Mouse (Mus musculus): ENCODE data around the gene Pitpnm2.
A peak's percentile ranks its signal among the peaks of the same experiment; 100 is the strongest.

Pitpnm2 gene

DNA sequence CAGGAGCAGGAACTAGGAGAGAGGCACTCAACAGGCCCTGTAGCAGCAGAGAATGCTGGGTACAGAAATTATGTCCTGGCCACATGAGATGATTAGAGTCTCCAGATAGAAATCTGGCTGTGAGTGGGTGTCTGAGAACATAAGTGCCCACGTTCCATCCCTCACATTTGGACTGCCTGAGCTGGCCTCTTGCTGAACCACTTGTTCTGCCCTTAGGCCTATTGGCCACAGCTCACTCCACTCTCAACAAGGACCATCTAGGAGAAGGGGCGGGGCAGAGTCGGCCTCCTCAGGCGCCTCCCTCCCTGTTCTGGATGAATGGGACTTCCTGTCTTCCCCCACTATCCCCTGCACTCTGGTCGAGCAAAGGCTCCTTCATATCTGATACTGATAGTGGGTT, 100.5 kb downstream of the Pitpnm2 start:
- no peak for DNase-seq (ENCODE audit: low read depth, low spot score)

DNA sequence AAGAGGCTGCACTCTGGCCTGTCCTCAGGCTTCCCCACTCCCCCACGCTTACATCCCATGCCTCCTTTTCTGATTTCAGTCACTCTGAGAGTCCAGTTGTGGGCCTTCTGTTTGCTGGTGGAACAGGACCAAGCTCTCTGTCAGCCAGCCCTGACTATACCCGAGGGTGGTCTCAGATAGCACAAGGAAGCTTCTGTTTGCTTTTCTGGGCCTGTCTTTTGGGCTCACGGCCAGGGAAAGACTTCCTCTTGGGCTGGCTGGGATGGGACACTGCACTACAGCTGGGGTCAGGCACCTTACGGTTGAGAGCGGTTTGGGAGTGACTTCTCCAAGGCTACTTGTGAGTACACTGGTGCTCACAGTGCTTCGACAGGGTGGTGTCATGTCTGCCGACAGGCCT, 111.5 kb downstream of the Pitpnm2 start:
- DNase-seq (ENCODE audit: low read depth, low spot score) = no peak

DNA sequence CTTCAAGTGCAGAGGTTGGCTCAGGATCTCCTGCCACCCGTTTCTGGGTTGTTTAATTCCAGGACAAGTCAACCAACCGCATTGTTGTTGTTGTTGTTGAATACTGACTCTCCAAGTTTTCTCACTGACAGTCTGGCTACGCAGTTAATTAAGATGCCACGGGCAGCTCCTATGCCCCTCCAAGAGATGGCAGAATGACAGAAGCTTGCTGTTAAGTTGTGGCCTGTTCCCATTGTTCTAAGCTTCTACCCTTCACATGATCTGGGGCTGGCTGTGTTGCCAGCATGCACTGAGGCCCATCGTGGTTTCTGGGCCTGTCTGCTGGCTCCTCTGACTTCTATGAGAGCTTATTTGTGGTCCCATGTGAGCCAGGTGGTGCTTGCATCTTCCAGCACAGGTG, 115.3 kb downstream of the Pitpnm2 start:
- DNase-seq (ENCODE audit: low read depth, low spot score) = no peak

DNA sequence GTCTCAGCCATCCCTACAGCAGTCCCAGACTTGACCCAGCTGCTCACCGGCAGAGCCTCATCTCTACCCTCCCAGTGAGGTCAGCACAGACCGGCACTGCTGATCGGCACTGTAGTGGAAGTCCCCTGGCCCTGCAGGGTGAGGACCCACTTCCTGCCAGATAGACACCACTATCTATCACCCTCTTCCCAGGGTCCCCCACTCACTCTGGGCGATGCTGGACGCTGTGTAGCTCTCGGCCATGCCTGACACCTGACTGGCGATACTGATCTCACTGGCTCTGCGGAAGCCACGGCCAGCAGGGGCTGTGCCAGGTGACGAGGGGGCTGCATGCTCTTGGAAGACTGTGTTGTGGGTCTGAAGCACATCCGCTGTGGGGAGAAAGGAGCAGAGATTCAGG, 124.5 kb downstream of the Pitpnm2 start:
- no peak for DNase-seq (ENCODE audit: low read depth, low spot score)

DNA sequence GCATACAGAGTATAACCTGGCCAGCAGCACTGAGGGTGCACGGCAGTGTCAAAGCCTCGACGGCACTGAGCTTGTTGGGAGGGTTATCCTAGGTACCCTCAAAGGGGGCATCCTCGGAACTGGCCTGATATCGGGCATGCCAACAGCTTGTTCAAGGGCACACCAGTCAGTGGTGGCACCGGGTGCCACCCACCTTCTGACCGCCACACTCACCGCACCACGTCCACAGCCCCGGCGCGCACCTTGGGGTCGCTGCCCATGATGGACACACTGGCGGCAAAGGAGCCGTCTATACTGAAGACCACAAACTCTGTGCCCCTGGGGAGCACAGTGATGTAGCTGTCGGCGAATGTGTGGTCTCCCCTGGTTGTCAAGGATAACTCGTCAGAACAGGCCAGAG, 127.2 kb downstream of the Pitpnm2 start:
- DNase-seq (ENCODE audit: low read depth, low spot score) = no peak

DNA sequence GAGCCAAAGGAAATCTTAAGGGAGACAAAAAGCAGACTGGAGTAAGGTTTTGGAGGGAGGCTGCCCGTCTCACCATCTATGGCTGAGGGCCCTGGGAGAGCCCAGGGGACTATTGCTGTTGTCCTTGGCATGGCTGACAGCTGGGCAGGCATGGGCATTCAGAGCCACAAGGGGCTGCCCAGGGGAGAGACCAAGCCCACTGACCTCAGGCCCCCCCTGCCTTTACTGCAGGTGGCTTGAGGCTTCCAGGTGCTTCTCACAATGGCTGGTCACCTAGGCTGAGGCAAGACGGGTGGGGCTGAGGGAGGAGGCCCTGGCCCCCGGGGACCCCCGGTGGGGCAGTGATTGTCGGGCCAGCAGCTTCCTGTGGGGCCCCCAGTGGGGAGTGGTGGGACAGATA, 130.4 kb downstream of the Pitpnm2 start:
- no peak for DNase-seq (ENCODE audit: low read depth, low spot score)

DNA sequence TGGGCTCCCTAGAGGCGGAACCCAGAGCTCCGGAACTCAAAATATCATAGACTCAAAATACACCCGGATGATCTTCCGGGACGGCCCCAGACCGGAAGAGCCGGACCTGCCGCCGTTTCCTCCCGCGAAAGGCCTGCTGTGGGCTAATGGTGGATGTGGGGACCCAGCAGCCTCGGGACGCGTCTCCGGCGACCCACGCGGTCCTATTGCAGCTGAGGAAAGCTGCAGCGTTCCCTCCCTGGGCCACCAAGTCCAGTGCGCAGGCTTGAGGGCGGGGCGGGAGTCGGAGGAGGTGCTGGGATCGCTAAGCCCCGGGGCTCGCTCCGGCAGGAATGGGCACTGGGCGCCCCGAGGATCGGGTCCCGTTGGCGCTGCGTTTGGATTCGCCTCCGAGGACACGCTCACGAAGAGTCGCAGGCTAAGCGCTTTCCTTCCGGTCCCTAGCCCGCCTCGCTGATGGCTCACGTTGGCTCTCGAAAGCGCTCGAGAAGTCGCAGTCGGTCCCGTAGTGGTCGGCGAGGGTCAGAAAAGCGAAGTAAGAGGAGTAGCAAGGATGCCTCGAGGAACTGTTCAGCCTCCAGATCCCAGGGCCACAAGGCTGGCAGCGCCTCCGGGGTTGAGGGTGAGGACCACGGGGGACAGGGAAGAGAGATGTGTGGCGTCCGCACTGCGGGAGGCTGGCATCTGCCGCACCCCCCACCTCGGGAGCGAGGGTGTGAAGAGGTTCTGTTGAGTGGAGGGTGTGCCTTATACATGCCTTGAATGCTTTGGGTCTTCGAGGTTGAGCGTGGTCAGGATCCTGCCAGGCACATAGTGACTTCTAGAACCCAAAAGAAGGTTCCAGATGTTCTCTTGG, 133.3 kb downstream of the Pitpnm2 start, which contains the start of gene Arl6ip4:
Gene Arl6ip4, plus strand, starts transcription at position 100 of the 856 bp plus-strand sequence.
- peak; percentile 77 for DNase-seq (ENCODE audit: low read depth, low spot score)

DNA sequence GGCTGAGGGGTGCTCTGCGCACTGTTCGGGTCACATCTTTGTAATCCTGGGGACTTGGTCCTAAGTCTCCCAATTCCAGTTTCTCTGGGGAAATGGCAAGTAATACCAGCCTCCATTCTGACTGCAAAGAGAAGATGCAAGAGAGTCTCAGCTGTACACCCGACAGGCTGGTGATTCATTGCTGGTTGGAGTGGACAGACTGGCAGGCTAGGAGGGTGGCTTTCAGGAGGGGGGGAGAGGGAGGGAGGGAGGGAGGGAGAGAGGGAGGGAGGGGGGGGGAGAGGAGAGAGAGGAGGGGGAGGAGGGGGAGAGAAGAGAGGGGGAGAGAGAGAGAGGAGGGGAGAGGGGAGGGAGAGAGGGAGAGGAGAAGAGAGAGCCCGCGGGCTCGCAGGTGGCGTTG, 134.0 kb downstream of the Pitpnm2 start:
- no peak for DNase-seq (ENCODE audit: low read depth, low spot score)

DNA sequence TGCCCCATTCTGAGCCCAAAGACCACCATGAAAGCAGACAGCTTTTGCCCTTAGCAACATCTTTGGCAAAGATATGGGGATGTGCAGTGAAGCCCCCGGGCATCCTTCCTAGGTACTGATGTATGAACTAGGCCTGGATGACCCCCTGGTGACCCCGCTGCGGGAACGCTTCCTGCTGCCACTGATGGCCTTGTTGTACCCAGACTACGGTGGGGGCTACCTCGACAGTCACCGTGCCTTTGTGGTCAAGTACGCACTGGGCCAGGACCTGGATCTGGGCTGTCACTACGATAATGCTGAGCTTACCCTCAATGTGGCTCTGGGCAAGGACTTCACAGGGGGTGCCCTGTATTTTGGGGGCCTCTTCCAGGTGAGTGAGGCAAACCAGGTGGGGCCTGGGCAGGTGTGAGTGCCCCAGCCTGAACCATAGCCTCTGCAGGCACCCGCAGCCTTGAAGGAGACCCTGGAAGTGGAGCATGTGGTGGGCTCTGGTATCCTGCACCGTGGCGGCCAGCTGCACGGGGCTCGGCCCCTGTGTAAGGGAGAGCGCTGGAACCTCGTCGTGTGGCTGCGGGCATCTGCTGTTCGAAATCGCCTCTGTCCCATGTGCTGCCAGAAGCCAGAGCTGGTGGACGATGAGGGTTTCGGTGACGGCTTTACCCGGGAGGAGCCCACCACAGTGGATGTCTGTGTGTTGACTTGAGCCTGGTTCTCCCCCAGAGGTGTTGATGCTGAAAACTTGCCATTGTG, 135.1 kb downstream of the Pitpnm2 start:
- DNase-seq (ENCODE audit: low read depth, low spot score) = no peak

DNA sequence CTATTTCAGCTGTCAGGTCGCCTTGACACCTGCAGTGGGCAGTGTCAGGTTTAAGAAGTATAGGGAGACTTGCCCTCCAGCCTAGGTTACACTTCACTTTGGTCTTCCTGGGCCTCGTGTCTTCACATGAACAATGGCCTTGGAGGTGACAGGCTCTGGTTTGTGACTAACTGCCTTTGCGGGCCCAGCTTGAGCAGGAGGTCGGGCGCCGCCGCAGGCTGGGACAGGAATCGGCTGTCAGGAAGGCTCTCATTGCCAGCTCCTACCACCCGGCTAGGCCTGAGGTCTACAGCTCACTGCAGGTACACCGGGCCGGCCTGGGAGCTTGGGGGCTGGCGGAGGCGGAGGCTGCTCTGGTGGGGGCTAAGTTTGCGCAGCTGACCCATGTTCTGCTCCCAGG, 136.5 kb downstream of the Pitpnm2 start:
- no peak for DNase-seq (ENCODE audit: low read depth, low spot score)

DNA sequence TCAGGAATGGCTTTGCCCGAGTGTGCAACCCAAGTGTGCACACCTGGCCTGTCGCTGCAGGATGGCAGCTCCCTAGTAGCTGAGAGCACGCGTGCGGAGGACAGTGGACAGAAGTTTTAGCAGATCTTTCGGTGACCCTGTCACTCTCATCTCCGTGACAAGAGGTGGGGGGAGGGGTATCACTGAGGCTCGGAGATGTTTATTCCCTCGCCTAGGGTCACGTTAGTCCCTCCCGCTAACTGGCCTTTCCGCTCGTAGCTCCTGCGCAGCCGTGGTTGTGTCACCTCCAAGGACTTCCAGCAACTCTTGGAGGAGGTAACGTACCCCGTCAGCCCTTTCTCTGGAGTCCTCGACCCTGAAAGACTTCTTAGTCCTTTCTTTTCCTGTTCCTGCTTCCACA, 137.0 kb downstream of the Pitpnm2 start:
- peak; percentile 20 for DNase-seq (ENCODE audit: low read depth, low spot score)

DNA sequence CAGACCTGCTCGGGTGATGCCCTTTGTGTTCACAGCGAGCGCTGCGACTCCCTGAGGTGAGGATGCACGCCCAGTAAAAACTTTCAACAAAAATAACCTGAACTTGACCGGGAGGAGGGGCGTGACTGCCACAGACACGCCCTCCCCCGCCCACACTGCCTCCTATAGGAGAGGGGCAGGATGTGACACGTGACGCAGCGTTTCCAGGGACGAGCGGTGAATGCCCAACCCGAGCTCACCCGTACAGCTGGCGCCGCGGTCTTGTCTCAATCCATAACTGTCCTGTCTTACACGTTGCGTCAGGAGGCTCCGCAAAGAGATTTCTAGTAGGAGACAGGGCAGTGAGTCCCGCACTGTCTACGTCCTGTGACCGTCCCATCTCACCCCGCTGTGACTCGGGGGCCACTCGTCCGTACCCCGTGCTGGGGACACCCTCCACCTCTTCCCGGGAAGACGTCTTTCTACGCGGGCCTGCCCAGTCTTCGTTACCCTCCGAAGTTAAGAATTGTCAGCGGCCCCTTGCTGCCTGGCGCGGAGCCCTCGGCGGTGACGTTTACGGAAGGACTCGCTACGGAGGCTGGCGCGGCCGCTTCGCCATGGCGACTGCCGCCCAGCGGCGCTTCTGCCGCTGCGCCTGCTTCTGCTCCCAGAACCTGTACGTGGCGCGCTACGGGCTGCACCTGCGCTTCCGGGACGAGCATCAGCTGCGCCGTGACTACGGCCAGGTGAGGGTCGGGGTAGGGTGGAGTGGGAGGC, 137.6 kb downstream of the Pitpnm2 start, which contains the start of gene Ogfod2:
Gene Ogfod2, plus strand, starts transcription at position 556 of the 756 bp plus-strand sequence.
- DNase-seq (ENCODE audit: low read depth, low spot score) = peak; percentile 94

DNA sequence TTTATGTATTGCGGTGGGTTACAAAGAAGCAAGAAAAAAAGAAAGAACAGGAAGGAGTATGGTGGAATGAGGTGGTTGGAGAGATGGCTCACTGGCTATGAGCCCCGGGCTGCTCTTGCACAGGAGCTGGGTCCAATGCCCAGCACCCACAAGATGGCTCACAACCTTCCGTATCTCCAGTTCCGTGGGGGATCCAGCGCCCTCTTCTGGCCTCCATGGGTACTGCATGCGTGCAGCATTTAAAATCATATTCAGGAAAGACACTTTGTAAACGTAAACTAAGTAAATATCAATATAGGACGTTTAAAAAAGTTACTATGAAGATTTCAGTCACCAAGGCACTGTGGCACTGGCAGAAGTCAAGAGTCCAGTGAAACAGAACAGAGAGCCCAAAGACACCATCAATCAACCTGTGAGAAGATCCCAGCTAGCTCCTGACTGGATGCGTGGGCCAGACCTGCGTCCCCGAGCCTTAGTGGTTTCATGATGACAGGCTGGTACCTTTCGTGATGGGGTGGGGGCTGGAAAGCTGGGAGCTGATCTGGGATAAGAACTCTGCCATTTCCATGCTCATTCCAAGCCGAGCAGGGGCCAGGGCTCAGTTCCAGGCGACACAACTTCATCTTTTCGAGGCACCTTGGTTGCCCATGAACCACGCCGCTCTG, 138.4 kb downstream of the Pitpnm2 start:
- DNase-seq (ENCODE audit: low read depth, low spot score) = peak; percentile 17

DNA sequence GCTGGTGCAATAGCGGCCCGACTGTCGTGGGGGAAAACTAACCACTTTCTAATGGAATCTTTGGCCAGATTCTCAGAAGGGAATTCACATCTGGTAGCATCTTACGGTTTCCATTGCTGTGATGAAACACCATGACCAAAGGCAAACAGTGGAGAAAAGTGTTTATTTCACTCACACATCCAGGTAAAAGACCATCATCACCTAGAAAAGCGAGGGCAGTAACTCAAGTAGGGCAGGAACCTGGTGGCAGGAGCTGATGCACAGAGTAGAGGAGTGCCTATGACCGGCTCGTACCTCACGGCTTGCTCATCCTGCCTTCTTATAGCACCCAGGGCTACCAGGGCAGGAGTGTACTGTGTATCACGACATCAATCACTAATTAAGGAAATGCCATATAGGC, 146.0 kb downstream of the Pitpnm2 start:
- DNase-seq (ENCODE audit: low read depth, low spot score) = no peak

DNA sequence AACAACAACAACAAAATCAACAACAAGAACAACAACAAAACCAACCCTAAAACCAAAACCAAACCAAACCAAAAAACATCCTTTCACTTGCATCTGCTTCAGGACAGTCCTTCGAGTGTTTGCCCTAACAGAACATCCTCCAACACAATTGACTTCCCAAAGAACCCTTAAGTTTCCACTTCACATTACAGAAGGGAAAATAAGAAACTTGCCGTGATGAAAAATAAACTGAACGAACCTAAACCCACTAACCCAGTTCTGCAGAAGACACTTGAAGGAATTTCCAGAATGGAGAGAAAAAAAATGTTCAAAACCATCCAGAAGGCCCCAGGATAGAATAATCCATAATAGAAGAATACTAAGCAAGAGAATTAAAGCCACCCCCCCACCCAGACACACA, 146.5 kb downstream of the Pitpnm2 start:
- no peak for DNase-seq (ENCODE audit: low read depth, low spot score)

DNA sequence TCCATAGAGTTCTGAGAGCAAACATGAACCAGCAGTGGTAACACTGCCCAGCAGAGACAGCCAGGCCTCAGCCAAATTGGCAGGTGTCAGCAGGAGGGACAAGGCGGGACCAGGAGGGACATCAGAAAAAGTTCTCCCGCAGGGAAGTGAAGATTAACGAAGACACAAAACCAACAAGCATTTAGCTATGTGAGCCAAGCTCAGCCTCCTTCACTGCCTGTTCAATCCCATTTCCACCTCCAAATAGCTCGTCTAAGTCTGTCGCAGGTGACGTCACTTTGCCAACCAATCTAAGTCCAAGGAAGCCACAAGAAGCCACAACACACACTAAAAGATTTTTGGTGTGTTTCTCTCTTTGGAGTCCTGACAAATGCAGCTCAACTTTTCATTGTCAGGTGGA, 147.2 kb downstream of the Pitpnm2 start:
- no peak for DNase-seq (ENCODE audit: low read depth, low spot score)

DNA sequence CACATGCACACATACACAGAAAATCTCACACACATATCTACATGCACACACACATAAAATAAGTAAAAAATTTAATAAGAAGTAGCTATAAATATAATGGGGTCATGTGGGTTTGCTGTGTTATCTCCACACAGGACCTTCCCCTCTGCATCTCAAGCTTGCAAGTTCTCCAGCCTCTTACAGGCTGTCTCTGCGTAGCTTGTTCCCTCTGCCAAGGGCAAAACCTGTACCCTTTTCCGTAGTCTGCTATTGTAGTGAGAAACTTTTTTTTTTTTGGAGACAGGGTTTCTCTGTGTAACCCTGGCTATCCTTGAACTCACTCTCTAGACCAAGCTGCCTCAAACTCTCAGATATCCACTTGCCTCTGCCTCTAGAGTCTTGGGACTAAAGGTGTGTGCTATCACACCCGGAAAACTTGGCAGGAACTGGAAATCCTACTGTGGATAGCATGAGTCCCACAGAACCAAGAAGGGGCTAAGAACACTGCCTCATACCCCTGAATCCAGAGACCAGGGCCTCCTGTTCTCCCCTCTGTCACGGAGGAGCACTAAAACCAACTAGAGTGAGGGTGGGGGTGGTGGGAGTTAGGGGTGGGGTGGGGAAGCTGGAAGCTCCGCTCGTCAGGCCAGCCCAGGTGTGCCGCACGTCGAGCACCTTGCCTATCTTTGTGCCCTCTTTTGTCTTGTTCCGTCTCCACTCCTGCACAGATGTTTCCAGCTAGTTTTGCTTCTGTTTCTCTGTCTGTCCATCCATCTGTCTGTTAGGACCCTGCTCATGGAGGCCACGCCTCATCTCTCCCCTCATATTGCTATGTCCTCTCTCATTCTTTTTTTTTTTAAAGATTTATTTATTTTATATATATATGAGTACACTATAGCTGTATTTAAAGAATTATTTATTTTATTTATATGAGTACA, 149.2 kb downstream of the Pitpnm2 start:
- no peak for DNase-seq (ENCODE audit: low read depth, low spot score)

DNA sequence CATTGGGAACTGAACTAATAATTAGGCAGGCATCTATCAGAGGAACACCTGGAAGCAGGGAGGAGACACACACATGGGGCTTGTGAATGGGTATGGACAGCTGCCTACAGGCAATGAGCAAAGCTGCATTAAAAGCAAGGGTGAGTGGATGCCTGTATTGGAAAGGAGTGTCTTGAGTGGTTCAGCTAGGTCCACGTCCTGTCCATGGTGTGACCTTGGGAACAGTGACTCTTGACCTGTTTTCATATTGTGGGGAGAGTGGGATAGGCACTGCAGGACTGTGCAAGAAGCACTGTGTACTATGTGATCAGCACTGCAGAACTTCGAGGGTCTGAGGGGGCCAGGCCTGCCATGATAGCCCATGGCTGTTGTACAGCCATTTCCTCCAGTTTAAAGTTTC, 150.6 kb downstream of the Pitpnm2 start:
- no peak for DNase-seq (ENCODE audit: low read depth, low spot score)

DNA sequence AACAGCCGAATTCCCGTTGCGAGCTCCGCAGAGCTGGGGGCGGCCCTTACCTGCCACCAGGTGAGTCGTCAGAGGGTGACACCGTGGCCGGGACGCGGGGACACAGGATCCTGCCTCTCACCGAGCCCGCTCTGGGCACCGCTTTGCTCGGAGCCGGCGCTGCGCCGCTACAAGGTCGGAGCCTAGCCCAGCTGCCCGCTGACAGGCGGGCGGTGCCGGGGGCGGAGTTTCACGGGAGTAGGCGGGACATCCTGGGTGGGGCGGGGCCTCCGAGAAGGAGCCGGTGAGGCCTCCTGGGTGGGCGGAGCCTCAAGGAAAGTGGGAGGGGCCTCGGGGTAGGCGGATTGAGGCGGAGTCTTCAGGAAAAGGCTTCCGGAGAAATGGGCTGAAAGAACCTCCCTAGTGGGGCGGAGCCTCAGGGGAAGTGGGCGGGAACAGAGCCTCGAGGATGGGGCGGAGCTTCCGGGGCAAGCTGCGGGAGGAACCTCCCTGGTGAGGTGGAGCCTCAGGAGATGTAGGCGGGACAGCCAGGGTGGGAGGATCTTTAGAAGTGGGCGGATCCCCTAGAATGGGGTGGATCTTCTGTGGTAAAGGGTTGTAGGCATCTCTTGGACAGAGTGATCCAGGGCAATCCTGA, 153.8 kb downstream of the Pitpnm2 start, which contains the start of gene Abcb9:
Gene Abcb9, minus strand, starts transcription at position 203 of the 637 bp plus-strand sequence.
- DNase-seq (ENCODE audit: low read depth, low spot score) = peak; percentile 87

DNA sequence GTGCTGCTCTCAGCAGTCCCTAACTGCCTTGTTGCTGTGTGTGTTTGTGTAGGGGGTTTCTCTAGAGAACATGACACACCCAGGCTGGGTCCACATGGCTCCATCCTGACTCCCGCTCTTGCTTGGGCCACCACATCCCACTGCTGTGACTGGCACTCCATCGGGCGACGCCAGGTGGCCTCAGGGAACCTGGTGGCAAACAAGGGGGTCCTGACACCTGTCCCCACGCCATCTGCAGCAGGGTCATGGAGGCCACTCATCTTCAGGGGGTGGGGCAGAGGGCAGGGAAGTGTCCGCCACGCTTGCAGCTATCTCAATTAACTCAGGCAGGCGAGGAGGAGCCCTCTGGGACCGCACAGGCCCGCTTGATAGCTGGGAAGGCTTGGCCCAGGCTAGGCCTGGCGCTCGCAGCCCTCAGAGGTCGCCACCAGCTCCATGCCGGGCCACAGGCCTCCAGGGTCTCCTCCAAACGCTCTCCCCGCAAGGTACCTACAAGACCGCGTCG, 154.4 kb downstream of the Pitpnm2 start:
- no peak for DNase-seq (ENCODE audit: low read depth, low spot score)

All from retina, postnatal 7 days (tissue).